Mouse (Mus musculus): ENCODE results near the gene BC017158. TPM values are rescaled to one million over a fixed set of nuclear protein-coding genes. Genes with fewer than 3 reads are reported as not detected.

The BC017158 gene
- polyA plus RNA-seq, 2 experiments from 2014 or later = 7.8 to 10.1 TPM

Other genes starting within 250 kb of the BC017158 start
- under 1 TPM; 0.66 to 0.94 TPM for gene Itgam, start 235.5 kb downstream of the BC017158 start, polyA plus RNA-seq (2017; shearing (Covaris generic))
- under 1 TPM in 1 of 2 experiments, not detected in 1; 0.08 TPM for gene Gm49368, start 235.5 kb downstream of the BC017158 start, polyA plus RNA-seq (2017; shearing (Covaris generic))
- not detected for gene Itgax, start 168.6 kb downstream of the BC017158 start, polyA plus RNA-seq (2017; shearing (Covaris generic))
- under 1 TPM in 1 of 2 experiments, not detected in 1; 0.40 TPM for gene Itgad, start 143.8 kb downstream of the BC017158 start, polyA plus RNA-seq (2017; shearing (Covaris generic))
- gene Cox6a2, start 91.8 kb downstream of the BC017158 start, polyA plus RNA-seq (2017; shearing (Covaris generic)) = not detected
- gene Armc5, start 60.8 kb downstream of the BC017158 start, polyA plus RNA-seq (2017; shearing (Covaris generic)) = 1 to 10 TPM; 3.9 to 5.6 TPM
- gene 9130023H24Rik, start 60.1 kb downstream of the BC017158 start, polyA plus RNA-seq (2017; shearing (Covaris generic)) = 1 to 10 TPM; 4.0 to 5.8 TPM
- gene Tgfb1i1, start 51.4 kb downstream of the BC017158 start, polyA plus RNA-seq (2017; shearing (Covaris generic)) = under 1 TPM in 1 of 2 experiments, not detected in 1; 0.59 TPM
- gene Slc5a2, start 32.5 kb downstream of the BC017158 start, polyA plus RNA-seq (2017; shearing (Covaris generic)) = not detected
- gene Rgs10, start 120.6 kb upstream of the BC017158 start, polyA plus RNA-seq (2017; shearing (Covaris generic)) = 100 to 1,000 TPM; 294 to 357 TPM
- 10 to 100 TPM; 22.6 to 37.2 TPM for gene Tial1, start 163.5 kb upstream of the BC017158 start, polyA plus RNA-seq (2017; shearing (Covaris generic))
- 10 to 100 TPM in 1 of 2 experiments, 1 to 10 TPM in 1; 5.8 to 13.0 TPM for gene Bag3, start 225.4 kb upstream of the BC017158 start, polyA plus RNA-seq (2017; shearing (Covaris generic))

Data from activated CD4-positive, CD25-positive, alpha-beta regulatory T cell, adult 4 months (primary cell).